Mouse (Mus musculus) lung, adult 2 months (tissue): ENCODE measurements around the gene Gtf2a2. TPM values are rescaled to one million over a fixed set of nuclear protein-coding genes. Genes with fewer than 3 reads are reported as not detected.

Experiments used
- DNase-seq: peaks from one replicate; pipeline ENCODE4 v3.0.0; 2022
- H3K4me1 ChIP-seq: fragments of 200-500 bp; 2 replicates; pipeline ENCODE4 v1.6.1; 2011; ENCODE audit warnings: low read length; ENCODE audit not compliant: control insufficient read depth, insufficient read depth
- H3K4me3 ChIP-seq: fragments of 200-500 bp; replicated peaks from 2 replicates; pipeline ENCODE3; 2011; ENCODE audit warnings: low read depth, mild to moderate bottlenecking, control low read depth, low read length; ENCODE audit errors: extremely low read depth
- CTCF ChIP-seq: fragments of 200-500 bp; IDR thresholded peaks from 2 replicates; pipeline ENCODE4 v1.5.1; 2011; ENCODE audit warnings: mild to moderate bottlenecking, low read length, control low read depth; ENCODE audit not compliant: insufficient read depth
- POLR2A ChIP-seq: fragments of 200-500 bp; IDR thresholded peaks from 2 replicates; pipeline ENCODE4 v1.6.1; 2011; ENCODE audit warnings: low read depth, mild to moderate bottlenecking, control low read depth, low read length, borderline replicate concordance; ENCODE audit errors: extremely low read depth
- WGBS: fragments of 180-500 bp; shearing (Covaris S2); methylation state at CpG from one replicate; pipeline ENCODE4 v1.1.7; 2018; 5-methylcytosine and 5-hydroxymethylcytosine counted together
- polyA plus RNA-seq: library from polyadenylated mRNA; depleted of rRNA; stranded (reverse); fragments of >200 nt; gene quantifications from 2 replicates; pipeline ENCODE4 v1.2.3, GENCODE M21; 2012

The Gtf2a2 gene
- polyA plus RNA-seq, 1 experiment = 13.0 TPM

DNA sequence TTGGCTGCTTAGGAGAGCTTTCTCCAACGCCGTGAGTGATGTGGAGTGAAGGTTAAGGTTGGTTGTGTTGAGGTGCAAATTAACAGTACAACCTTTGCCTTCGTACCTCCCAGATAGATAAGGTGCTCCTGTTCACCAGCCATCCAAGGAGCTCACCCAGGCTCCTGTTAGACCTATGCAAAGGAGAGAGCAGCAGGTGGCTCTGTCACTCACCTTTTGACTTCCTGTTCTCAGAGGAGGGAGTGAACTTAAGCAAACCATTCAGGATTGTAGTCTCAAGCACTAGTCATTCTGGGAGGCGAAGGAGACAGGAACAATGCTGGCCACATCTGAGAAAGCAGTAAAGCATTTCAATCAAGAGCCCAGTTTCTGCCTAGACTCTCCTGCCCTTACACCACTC lies 24.3 kb downstream of the Gtf2a2 start:
- H3K4me3 ChIP-seq = no peak overlapping the region
- no peaks in the 10 kb centered on the region for H3K4me1 ChIP-seq
- no peak for TF ChIP-seq CTCF
- no peak for TF ChIP-seq POLR2A
- WGBS = 67% methylated on average over 4 of the region's 4 CpGs
- DNase-seq = no peak

DNA sequence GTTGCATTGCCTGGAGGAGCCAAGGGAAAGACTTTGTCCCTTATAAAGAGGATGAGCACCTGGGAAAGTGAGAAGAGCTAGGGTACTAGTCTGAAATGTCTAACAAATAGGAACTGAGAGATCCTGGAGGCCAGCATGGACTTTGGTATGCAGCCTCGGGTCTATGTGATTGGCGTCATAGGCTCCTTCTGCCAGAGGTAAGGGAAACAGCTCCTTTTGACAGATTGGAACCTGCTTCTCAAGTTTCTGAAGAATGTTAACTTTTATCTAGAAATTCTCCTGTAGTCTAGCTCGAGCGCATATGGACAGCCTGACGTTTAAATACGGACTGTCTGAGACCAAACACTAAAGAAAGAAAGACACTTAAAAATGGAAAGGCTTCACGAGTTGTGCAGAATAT lies 25.6 kb downstream of the Gtf2a2 start, which contains the start of gene Gcnt3:
TSS of gene Gcnt3 (minus strand) at position 101 of the 400 bp plus-strand sequence.
- Histone ChIP-seq H3K4me3 (no peak within 1 kb of the TSS), H3K4me1 (no peaks in the 10 kb centered on the region)
- TF ChIP-seq CTCF (no peak), POLR2A (no peak)
- no peak for DNase-seq
- 71% methylated on average over 7 of the region's 7 CpGs for WGBS

DNA sequence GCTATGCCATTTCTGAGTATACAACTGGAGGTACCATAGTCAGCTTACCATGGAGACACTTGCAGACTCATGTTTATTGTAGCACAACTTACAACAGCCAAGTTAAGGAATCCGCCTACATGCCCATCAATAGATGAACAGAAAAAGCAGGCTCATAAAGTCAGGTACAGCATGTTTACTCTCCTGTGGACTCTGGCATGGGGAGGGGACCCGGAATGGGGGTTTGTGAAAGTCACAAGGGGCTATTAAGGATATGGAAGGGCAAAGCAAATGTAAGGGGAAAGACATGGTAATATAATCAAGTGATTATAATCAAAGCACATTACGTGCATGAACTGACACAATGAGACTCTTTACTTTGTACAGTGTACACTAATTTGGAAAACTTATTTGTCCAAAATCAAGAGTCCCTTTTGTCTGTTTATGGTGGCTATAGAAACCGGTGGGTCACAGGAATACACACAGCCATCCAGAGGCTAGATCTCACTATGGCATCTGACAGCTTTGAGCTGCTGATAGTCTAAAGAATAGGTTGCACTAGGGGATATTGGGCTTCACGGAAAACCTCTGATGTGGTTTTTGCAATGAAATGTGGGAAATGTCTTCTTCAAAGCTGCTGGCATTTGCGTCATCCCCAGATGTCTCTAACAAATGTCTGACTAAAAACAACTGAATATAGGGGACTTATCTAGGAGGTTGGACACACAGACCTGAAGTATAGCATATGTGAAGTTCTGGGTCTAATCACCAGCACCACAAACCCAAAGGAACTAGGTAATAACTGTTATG lies 27.4 kb downstream of the Gtf2a2 start:
- no peak for DNase-seq
- 86% methylated on average over 6 of the region's 6 CpGs for WGBS
- no peak overlapping the region for H3K4me3 ChIP-seq
- no peaks in the 10 kb centered on the region for H3K4me1 ChIP-seq
- TF ChIP-seq CTCF (no peak), POLR2A (no peak)

DNA sequence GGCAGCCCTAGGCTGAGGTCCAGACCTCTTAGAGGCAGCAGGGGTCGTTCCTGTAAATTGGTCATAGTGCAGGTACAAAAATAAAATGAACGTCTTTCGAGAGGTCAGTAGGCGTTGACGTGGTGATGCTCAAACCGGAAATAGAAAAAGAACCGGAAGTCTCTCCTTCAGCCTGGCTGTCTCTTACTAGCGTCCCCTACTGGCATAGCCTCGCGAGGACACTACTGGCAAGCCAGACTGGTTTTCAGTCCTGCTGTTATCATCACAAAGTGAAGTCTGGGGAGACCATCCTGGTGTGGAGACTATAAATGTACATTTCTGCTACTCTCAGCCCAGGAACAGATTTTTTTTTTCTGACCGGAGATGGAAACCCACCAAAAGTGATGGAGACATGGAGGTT lies 28.2 kb downstream of the Gtf2a2 start:
- no peak overlapping the region for H3K4me3 ChIP-seq
- TF ChIP-seq POLR2A = no peak
- TF ChIP-seq CTCF = no peak
- H3K4me1 ChIP-seq = no peaks in the 10 kb centered on the region
- WGBS = 79% methylated on average over 11 of the region's 11 CpGs
- DNase-seq = no peak

DNA sequence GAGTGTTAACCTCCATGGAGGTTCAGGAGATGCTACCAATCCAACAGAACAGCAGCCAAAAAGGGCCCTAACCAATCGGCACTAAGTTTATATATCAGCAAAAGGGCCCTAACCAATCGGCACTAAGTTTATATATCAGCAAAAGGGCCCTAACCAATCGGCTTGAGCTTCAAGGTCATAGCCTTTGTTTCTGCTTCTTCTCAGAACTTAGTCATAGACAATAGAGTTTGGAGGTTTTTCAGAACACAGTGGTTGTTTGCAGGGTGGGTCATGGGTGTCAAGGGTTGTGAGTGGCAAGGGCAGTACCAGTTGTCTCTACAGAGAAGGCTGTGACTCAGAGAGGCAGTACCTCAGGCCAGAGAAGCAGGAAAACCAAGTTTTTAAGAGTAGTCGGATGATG lies 29.8 kb downstream of the Gtf2a2 start:
- TF ChIP-seq POLR2A = no peak
- no peak overlapping the region for H3K4me3 ChIP-seq
- DNase-seq = no peak
- 86% methylated on average over 4 of the region's 4 CpGs for WGBS
- H3K4me1 ChIP-seq = no peaks in the 10 kb centered on the region

DNA sequence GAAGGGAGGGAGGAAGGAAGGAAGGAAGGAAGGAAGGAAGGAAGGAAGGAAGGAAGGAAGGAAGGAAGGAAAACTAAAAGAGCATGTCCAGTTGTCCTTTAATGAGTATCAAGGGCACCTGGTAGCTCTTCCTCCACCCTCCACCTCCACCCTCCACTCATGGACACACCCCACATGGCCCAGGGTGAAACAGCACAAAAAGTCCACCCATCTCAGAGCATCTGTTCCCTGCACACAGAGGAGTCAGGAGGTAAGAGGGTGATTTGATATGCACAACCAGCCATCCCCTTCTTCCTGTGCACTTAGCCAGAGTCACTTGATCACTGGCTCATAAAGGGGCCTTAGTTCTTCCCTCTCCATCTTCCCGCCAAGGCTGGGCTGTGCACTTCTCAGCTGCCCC lies 30.6 kb downstream of the Gtf2a2 start:
- DNase-seq = no peak
- Histone ChIP-seq H3K4me1 (no peaks in the 10 kb centered on the region), H3K4me3 (no peak overlapping the region)
- WGBS = 66% methylated on average over 1 of the region's 1 CpGs
- TF ChIP-seq POLR2A (no peak), CTCF (no peak)

DNA sequence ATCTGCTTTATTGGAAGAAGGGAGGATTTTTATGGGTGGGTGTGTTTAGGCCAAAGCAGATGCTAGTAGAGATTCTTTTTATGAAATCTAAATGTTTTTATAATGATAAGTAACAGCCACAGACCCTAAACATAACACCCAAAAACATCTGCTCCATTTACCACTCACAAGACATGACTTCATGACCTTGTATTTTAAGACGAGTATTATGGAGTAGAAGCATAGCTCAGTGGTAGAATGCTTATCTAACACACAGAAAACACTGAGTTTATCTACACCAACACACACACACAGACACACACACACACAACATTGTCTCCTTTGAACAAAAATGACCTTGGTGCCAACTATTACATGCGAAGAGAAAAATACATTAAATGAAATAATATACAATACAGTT lies 32.5 kb downstream of the Gtf2a2 start:
- Histone ChIP-seq H3K4me1 (no peaks in the 10 kb centered on the region), H3K4me3 (no peak overlapping the region)
- DNase-seq = no peak
- TF ChIP-seq POLR2A (no peak), CTCF (no peak)
- 65% methylated on average over 2 of the region's 2 CpGs for WGBS

DNA sequence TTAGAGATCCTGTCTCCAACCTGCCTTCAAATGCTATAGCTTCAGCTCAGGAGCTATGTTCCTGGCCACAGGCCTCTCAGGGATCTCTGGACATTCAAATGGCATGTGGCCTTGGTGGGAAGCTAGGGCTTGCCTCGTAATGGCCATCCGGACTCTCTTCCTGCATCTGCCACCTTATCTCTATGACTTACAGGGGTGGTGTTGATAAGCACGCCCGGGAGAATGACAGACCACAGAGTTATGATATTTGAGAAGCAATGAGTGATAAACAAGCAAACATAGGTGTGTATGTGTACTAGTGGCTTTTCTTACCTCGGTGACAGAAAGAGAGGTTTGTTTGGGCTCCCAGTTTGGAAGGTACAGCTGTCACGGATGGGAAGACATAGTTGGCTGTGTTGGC lies 33.9 kb downstream of the Gtf2a2 start:
- no peak for DNase-seq
- Histone ChIP-seq H3K4me3 (no peak overlapping the region), H3K4me1 (no peaks in the 10 kb centered on the region)
- 69% methylated on average over 6 of the region's 6 CpGs for WGBS
- no peak for TF ChIP-seq POLR2A
- TF ChIP-seq CTCF = no peak

DNA sequence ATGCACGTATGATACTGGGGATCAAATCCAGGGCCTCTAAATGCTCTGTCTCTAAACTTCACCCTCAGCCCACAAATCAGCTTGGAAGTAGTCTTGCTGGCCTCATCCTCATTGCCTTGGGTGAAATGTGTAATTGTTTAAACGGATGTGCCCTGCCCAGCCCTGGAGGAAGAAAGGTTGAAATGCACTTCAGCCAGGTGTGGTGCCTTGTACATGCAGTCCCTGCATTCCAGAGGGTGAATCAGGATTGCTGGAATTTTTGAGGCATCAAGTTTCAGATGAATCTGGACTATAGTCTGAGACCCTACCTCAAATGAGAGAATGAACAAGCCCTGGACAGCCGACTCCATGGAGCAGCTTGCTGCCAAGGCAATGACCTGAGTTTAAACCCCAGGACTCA lies 35.5 kb downstream of the Gtf2a2 start:
- 58% methylated on average over 3 of the region's 3 CpGs for WGBS
- TF ChIP-seq CTCF (no peak), POLR2A (no peak)
- DNase-seq = no peak
- no peaks in the 10 kb centered on the region for H3K4me1 ChIP-seq
- no peak overlapping the region for H3K4me3 ChIP-seq

DNA sequence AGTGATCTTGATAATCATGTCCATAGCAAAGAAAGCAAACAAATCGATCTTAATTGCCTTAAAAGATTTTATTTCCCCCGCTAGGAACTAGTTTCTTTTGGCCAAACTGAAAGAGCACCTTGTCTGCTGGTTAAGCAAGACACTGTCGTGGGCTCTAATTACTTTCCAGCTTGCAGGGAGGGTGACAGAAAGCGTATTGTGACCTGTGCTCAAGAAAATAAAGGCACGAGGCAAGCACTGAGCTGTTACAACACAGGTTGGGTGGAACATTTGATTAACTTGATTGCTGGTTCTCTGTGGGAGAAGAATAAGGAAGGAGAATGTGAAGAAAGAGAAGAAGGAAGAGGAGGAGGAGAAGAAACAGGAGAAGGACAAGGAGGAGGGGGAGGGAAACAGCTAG lies 35.9 kb downstream of the Gtf2a2 start:
- WGBS = 63% methylated on average over 5 of the region's 5 CpGs
- no peak for DNase-seq
- no peak for TF ChIP-seq CTCF
- no peak for TF ChIP-seq POLR2A
- Histone ChIP-seq H3K4me1 (no peaks in the 10 kb centered on the region), H3K4me3 (no peak overlapping the region)

DNA sequence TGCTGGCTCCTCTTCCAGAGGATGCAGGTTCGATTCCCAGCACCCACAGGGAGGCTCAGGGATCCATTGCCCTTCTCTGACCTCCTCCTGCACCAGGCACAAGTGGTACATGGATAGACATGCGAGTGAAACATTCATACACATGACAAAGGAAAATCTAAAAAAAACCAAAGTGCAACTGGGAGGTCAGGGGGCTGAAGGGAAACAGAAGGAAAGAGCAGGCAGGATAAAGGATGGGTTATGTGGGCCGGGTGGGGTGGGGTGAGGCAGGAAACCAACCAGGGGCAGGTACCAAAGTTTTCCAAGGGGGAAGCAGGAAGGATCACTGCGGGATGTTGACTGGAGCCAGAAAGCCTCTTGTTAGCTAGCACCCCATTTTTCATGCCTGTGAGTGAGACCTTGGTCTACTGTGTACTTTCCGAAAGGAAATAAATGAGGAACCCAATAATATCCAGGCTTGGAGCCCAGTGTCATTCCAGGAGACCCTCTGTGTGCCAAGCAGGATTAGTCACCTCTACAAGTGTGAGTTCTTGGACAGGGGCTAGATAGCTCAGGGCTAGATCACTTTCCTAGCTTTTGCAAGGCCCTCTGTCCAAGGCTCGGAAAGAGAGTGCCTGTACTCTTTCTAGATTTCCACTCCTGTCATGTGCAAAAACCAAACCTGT lies 36.5 kb downstream of the Gtf2a2 start:
- H3K4me1 ChIP-seq = no peaks in the 10 kb centered on the region

More for the DNA sequence above, 36.5 kb downstream of the Gtf2a2 start:
- WGBS = 31% methylated on average over 6 of the region's 6 CpGs
- no peak overlapping the region for H3K4me3 ChIP-seq
- TF ChIP-seq POLR2A = no peak
- no peak for TF ChIP-seq CTCF
- no peak for DNase-seq
